Mouse (Mus musculus): ENCODE results near the gene Cdon.

Gene Cdon

DNA sequence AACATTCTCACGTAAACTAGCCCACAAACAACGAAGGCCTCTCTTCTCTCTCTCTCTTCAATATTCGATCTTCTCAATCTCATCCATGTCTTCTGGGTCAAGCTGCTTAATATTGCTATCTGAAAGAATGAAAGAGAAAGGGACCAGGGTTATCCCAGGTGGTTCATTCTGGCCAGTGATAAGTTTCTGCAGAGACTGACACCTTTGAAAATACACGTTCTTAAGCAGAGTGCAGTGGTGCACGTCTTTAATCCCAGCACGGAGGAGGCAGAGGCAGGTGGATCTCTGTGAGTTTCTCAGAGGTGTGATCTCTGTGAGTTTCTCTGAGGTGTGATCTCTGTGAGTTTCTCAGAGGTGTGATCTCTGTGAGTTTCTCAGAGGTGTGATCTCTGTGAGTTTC, 121.0 kb downstream of the Cdon start:
- DNase-seq (ENCODE audit: low spot score) = no peak

- DNase-seq (ENCODE audit: low spot score) = no peak
Measured at GRCm38 (mm10) chr9:35543099-35543860, 122.4 kb downstream of the Cdon start.

GRCm38 (mm10) chr9:35544666-35545065, 123.7 kb downstream of the Cdon start:
- DNase-seq (ENCODE audit: low spot score) = no peak

DNA sequence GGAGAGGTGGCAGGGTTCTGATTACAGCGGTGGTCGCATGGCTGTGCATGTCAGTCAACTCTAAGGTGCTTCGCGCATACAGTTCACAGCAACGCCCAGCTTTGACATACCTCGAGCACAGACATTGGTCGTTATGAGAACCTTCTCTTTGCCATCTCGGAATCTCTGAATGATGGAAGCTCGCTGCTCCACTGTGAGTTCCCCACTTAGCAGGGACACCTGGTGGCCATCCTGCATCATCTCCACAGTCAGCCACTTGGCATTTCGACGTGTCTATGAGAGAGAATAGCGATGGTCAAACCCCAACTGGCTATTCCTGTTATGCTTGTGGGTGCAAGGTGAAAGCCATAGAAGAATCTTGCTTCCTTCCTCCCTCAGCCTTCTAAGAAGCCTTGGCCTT, 124.8 kb downstream of the Cdon start:
- DNase-seq (ENCODE audit: low spot score) = no peak

- no peak for DNase-seq (ENCODE audit: low spot score)
Measured at GRCm38 (mm10) chr9:35546745-35547144, 125.8 kb downstream of the Cdon start.

GRCm38 (mm10) chr9:35548455-35548854, 127.5 kb downstream of the Cdon start:
- no peak for DNase-seq (ENCODE audit: low spot score)

GRCm38 (mm10) chr9:35556494-35557102, 135.7 kb downstream of the Cdon start:
- DNase-seq (ENCODE audit: low spot score) = no peak
